Mouse (Mus musculus): ENCODE measurements around the gene Tubg1. TPM values are rescaled to one million over a fixed set of nuclear protein-coding genes. Genes with fewer than 3 reads are reported as not detected.

The Tubg1 gene
- polyA plus RNA-seq (2015; fragmentation: Nextera tagmentation; extraction: Ambion mirVana): 89.4 and 91.0 TPM in 2 replicates

DNA sequence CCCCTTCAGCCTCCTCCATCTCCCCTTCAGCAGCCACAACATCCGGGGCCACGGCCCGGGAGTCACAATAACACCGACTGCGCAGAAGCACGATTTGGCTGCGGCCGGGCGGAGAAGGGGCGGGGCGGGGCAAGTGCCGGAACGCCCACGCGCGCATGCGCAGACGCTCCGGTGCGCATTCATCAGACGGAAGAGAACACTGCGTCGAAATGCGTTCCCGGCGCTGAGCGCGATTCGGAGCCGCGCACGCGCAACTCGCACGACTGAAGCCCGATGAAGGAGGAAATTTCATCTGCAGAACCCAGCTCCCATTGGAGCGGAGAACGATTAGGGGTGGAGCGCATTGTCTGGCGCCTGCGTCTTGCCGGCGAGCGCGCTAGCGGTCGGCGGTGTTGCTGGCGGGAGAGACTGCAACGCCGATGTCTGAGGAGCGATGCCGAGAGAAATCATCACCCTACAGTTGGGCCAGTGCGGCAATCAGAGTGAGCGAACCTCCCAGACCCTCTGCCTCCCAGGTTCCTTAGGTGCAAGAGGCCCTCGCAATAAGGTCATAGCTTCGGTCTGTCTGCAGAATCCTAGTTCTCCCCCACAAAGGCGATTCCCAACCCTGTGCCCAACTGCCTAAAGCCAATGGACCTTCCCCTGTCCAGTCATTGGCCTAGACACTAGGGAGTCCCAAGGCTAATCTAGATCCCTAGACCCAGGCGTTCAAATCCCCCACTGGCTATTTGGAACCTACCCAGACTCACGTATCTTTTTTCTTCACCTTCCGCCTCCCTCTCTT, at the start of gene Tubg1, which contains the start of gene Retreg3:
TSS of gene Tubg1 (plus strand) at position 178 of the 784 bp plus-strand sequence.
TSS of gene Retreg3 (minus strand) at position 133 of the 784 bp plus-strand sequence.
- H3K36me3 ChIP-seq: peaks cover 34% of the 10 kb centered on the region
- peak within 1 kb of the TSS; percentile 92 for H3K27ac ChIP-seq
- peak within 1 kb of the TSS; percentile 90 for H3K4me3 ChIP-seq (replicated peaks)
- H3K4me2 ChIP-seq (replicated peaks): peak within 1 kb of the TSS; percentile 98
- no peaks in the 10 kb centered on the region for H3K27me3 ChIP-seq
- ATAC-seq: peak; percentile 96
- H3K9me3 ChIP-seq: no peaks in the 10 kb centered on the region
- H3K4me1 ChIP-seq (replicated peaks): peaks cover 49% of the 10 kb centered on the region
- under 1% methylated on average over 61 of the region's 61 CpGs for WGBS
- peak within 1 kb of the TSS; percentile 98 for H3K9ac ChIP-seq (replicated peaks)

DNA sequence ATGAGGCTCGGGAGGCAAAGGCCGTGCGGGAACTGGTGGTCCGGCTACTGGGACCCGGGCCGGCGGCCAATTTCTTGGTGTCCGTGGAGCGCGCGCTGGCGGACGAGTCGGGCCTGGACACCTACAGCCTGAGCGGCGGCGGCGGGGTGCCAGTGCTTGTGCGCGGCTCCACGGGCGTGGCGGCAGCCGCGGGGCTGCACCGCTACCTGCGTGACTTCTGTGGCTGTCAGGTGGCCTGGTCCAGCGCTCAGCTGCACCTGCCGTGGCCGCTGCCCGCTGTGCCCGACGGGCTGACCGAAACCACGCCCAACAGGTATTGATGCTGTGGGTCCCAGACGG, 49.6 kb upstream of the Tubg1 start:
- H3K4me3 ChIP-seq (replicated peaks): peak overlapping the region; percentile 80
- H3K4me1 ChIP-seq (replicated peaks): peaks cover 21% of the 10 kb centered on the region
- WGBS: under 1% methylated on average over 36 of the region's 36 CpGs
- H3K4me2 ChIP-seq (replicated peaks): peak overlapping the region; percentile 96
- peak overlapping the region; percentile 69 for H3K27ac ChIP-seq
- H3K36me3 ChIP-seq: no peaks in the 10 kb centered on the region
- peaks cover 10% of the 10 kb centered on the region; the same call in 1 of the 2 replicates for H3K27me3 ChIP-seq
- no peaks in the 10 kb centered on the region for H3K9me3 ChIP-seq
- ATAC-seq: peak; percentile 78
- H3K9ac ChIP-seq (replicated peaks): peak overlapping the region; percentile 92

DNA sequence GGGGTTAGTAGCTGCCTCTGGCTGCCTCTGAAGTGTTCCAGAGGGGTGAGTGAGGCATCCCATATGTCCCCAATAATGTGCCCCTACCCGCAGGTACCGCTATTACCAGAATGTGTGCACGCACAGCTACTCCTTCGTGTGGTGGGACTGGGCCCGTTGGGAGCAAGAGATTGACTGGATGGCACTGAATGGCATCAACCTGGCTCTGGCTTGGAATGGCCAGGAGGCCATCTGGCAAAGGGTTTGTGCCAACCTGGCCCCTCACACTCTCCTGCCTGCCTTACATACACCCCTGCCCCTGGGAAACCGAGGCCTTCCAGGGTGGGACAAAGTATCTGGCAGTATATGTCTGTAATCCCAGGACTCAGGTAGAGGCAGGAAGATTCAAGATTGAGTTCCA, 48.8 kb upstream of the Tubg1 start:
- Histone ChIP-seq H3K4me1 (replicated peaks) (peaks cover 21% of the 10 kb centered on the region), H3K4me3 (replicated peaks) (peak overlapping the region; percentile 80), H3K27ac (no peak overlapping the region), H3K27me3 (peaks cover 10% of the 10 kb centered on the region; the same call in 1 of the 2 replicates), H3K4me2 (replicated peaks) (peak overlapping the region; percentile 96), H3K36me3 (no peaks in the 10 kb centered on the region), H3K9me3 (no peaks in the 10 kb centered on the region), H3K9ac (replicated peaks) (peak overlapping the region; percentile 92)
- WGBS: 76% methylated on average over 6 of the region's 6 CpGs
- no peak for ATAC-seq

DNA sequence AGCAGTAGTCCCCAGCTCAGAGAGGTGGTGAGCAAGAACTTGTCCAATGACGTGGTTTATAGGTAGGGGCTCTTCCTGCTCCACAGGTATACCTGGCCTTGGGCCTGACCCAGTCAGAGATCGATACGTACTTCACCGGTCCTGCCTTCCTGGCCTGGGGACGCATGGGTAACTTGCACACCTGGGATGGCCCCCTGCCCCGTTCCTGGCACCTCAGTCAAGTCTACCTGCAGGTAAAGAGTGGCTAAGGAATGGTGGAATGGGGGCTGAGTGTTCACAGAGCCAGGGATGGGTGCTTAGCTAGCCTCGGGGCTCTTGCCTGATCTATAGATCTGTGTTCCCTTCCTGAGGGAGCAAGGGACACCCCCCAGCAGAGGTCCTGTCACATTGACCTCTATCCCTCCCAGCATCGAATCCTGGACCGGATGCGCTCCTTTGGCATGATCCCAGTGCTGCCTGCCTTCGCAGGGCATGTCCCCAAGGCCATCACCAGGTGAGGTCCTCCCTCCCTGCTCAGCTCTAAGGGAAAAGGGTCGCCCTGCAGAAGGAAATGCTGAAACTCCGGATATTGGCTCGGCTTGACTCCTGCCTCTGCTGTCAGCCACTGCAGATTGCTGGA, 47.8 kb upstream of the Tubg1 start:
- WGBS: 73% methylated on average over 14 of the region's 14 CpGs
- no peak for ATAC-seq
- no peak overlapping the region for H3K27ac ChIP-seq

DNA sequence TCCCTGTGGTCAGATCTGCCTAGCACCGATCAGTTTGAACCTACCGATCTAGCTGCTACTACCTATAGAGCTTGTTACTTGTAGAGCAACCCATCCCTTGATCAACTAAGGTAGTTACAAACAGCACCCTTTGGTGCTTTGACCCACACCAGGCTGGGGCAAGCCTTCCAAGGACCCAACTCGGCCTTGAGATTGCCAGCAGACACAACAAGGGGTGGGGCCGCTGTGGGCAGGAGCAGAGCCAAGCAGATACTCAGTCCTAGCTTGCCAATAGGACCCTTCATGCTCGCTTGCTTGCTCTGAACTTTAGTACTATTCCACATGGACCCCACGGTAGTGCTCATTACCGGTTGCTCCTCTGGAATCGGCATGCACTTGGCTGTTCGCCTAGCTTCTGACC, 41.6 kb upstream of the Tubg1 start, which contains the start of gene Hsd17b1:
TSS of gene Hsd17b1 (plus strand) at position 291 of the 400 bp plus-strand sequence.
- H3K27me3 ChIP-seq: peaks cover 53% of the 10 kb centered on the region
- no peak within 1 kb of the TSS for H3K4me2 ChIP-seq (replicated peaks)
- 0 out of 2 replicates have a peak, but pooled peaks cover 10% of the 10 kb centered on the region for H3K36me3 ChIP-seq
- H3K4me3 ChIP-seq (replicated peaks): no peak within 1 kb of the TSS
- ATAC-seq: no peak
- H3K9ac ChIP-seq (replicated peaks): no peak within 1 kb of the TSS
- WGBS: 65% methylated on average over 9 of the region's 9 CpGs
- H3K4me1 ChIP-seq (replicated peaks): peaks cover 17% of the 10 kb centered on the region
- no peaks in the 10 kb centered on the region for H3K9me3 ChIP-seq
- H3K27ac ChIP-seq: no peak within 1 kb of the TSS

More for the DNA sequence above, 47.8 kb upstream of the Tubg1 start:
- Histone ChIP-seq H3K27me3 (peaks cover 17% of the 10 kb centered on the region), H3K4me3 (replicated peaks) (no peak overlapping the region), H3K9me3 (no peaks in the 10 kb centered on the region), H3K4me1 (replicated peaks) (peaks cover 16% of the 10 kb centered on the region), H3K4me2 (replicated peaks) (no peak overlapping the region), H3K36me3 (0 out of 2 replicates have a peak, but pooled peaks cover 4% of the 10 kb centered on the region), H3K9ac (replicated peaks) (no peak overlapping the region)

DNA sequence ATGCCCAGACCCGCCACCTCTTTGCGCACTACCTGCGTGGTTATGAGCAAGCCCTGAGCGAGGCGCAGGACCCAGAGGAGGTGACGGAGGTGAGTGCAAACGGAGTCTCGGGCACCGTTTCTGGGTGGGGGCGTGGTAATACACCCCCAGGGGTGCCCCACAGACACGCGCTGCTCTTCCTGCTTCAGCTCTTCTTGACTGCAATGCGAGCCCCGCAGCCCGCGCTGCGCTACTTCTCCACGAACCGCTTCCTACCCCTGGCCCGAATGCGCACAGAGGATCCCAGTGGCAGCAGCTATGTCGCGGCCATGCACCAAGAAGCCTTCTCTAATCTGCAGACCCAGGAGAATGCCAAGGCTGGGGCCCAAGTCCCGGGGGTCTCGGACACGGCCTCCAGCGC, 40.0 kb upstream of the Tubg1 start:
- Histone ChIP-seq H3K4me3 (replicated peaks) (peak overlapping the region; percentile 9; the same call in 1 of the 2 replicates), H3K27me3 (peaks cover 53% of the 10 kb centered on the region), H3K36me3 (0 out of 2 replicates have a peak, but pooled peaks cover 11% of the 10 kb centered on the region), H3K27ac (no peak overlapping the region), H3K4me2 (replicated peaks) (0 out of 2 replicates have a peak overlapping the region, but pooled peaks have one; percentile 15), H3K4me1 (replicated peaks) (peaks cover 29% of the 10 kb centered on the region), H3K9me3 (no peaks in the 10 kb centered on the region), H3K9ac (replicated peaks) (no peak overlapping the region; the same call in 1 of the 2 replicates)
- no peak for ATAC-seq
- WGBS: 2% methylated on average over 27 of the region's 27 CpGs

DNA sequence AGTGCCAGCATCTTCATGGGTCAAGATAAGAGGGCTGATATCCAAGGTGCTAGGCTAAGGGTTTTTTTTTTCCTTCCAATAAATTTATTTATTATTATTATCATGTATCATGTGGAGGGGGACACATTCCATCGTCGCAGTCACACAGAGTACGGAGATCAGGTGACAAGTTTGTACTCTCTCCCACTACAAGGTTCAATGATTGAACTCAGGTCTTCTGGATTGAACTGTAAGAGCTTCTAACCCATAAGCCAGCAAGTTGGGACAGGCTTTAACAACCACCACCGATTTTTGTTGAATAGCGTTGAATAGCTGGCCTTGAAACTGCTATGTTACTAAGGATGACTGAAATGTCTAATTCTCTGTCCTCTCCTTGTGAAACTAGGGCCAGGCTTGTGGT, 39.3 kb upstream of the Tubg1 start:
- H3K27me3 ChIP-seq: peaks cover 53% of the 10 kb centered on the region
- no peak overlapping the region for H3K4me2 ChIP-seq (replicated peaks)
- WGBS: 68% methylated on average over 5 of the region's 5 CpGs

DNA sequence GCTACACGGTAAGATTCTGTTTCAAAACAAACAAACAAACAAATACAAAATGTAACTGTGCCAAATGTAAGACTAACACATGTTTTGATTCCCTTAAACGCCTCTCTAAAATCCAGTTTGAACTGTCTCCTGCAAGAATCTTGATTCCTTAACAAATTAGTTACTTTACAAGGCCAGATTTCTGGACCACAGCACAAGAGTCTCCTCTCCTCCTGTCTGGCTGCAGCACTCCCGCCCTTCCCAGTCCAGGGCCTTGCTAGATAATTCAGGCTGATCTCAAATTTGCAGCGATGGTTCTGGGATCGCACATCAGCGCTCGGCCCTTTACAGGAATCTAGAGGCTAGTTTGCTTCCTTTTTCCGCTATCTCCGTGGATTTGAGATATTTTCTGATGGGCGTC, 38.1 kb upstream of the Tubg1 start:
- H3K9ac ChIP-seq (replicated peaks): peak overlapping the region; percentile 93
- no peaks in the 10 kb centered on the region for H3K9me3 ChIP-seq
- H3K27me3 ChIP-seq: peaks cover 48% of the 10 kb centered on the region
- peak overlapping the region; percentile 87 for H3K4me3 ChIP-seq (replicated peaks)
- peaks cover 41% of the 10 kb centered on the region for H3K4me1 ChIP-seq (replicated peaks)
- H3K4me2 ChIP-seq (replicated peaks): peak overlapping the region; percentile 93
- no peak for ATAC-seq
- peaks cover 19% of the 10 kb centered on the region; the same call in 1 of the 2 replicates for H3K36me3 ChIP-seq
- WGBS: 6% methylated on average over 10 of the region's 10 CpGs
- peak overlapping the region; percentile 90 for H3K27ac ChIP-seq

More for the DNA sequence above, 39.3 kb upstream of the Tubg1 start:
- no peak for ATAC-seq
- no peak overlapping the region for H3K4me3 ChIP-seq (replicated peaks)
- peaks cover 16% of the 10 kb centered on the region; the same call in 1 of the 2 replicates for H3K36me3 ChIP-seq
- no peak overlapping the region for H3K27ac ChIP-seq
- H3K4me1 ChIP-seq (replicated peaks): peaks cover 29% of the 10 kb centered on the region
- no peaks in the 10 kb centered on the region for H3K9me3 ChIP-seq
- H3K9ac ChIP-seq (replicated peaks): no peak overlapping the region

DNA sequence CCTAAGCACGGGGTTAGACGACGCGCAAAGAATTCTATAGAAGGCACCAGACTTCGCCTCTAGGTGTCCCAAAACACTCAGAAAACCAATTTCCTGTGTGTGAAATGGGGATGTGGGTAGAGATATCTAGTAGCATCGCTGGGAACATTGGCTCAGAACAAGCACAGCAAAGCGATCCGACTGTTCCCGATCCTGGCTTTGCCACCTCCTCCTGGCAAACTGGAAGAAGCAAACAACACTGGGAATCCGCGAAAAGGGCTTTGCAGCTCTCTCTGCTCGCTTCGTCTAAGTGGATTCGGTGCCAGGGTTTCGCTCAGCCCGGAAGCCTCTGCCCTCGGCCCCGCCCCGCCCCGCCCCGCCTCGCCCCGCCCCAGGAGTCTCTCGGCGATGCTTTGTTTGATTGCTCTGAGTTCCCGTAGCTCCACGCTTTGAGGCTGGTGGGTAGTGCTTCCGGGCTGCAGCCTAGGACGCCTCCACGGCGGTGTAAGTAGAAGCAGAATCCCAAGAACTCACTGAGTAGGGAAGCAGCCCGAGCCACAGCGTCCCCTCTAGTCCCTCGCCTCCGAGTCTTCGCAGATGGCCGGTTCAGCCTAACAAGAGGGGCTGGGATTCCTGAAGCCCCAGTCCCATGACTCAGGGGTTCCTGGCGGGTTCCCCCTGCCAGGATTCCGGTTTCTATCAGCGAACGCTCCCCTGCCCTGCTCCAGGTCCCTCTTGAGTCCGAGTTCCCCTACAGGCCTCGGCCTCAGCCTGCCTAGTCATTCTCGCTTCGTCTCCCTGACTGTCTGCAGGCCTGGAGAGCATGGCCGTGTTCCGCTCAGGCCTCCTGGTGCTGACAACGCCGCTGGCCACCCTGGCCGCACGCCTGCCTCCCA, 37.3 kb upstream of the Tubg1 start, which contains the start of gene Coasy:
TSS of gene Coasy (plus strand) at position 358 of the 875 bp plus-strand sequence.
- peak within 1 kb of the TSS; percentile 87 for H3K4me3 ChIP-seq (replicated peaks)
- WGBS: under 1% methylated on average over 51 of the region's 51 CpGs
- peak; percentile 87 for ATAC-seq

DNA sequence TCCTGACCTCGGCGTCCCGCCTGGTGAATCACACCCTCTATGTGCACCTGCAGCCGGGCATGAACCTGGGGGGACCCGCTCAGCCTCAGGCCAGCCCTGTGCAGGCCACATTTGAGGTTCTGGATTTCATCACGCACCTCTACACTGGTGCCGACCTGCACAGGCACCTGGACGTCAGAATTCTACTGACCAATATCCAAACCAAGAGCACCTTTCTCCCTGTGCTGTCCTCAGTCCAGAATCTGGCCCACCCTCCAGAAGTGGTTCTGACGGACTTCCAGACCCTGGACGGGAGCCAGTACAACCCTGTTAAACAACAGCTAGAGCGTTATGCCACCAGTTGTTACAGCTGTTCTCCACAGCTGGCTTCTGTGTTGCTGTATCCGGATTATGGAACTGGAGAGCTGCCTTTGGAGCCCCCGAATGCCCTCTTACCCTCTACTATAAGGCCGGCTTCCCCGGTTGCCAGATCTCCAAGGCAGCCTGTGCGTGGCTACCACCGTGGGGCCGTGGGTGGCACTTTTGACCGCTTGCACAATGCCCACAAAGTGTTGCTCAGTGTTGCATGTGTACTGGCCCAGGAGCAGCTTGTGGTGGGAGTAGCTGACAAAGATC, 36.5 kb upstream of the Tubg1 start:
- Histone ChIP-seq H3K4me1 (replicated peaks) (peaks cover 50% of the 10 kb centered on the region), H3K27me3 (peaks cover 33% of the 10 kb centered on the region), H3K27ac (peak overlapping the region; percentile 90), H3K9ac (replicated peaks) (peak overlapping the region; percentile 93), H3K36me3 (peaks cover 10% of the 10 kb centered on the region; the same call in 1 of the 2 replicates), H3K4me2 (replicated peaks) (peak overlapping the region; percentile 93), H3K4me3 (replicated peaks) (peak overlapping the region; percentile 87), H3K9me3 (no peaks in the 10 kb centered on the region)
- peak; percentile 40 for ATAC-seq
- WGBS: 39% methylated on average over 19 of the region's 19 CpGs

More for the DNA sequence above, 37.3 kb upstream of the Tubg1 start, which contains the start of gene Coasy:
- peak within 1 kb of the TSS; percentile 93 for H3K4me2 ChIP-seq (replicated peaks)
- peak within 1 kb of the TSS; percentile 90 for H3K27ac ChIP-seq
- H3K36me3 ChIP-seq: peaks cover 11% of the 10 kb centered on the region; the same call in 1 of the 2 replicates
- H3K9me3 ChIP-seq: no peaks in the 10 kb centered on the region
- peak within 1 kb of the TSS; percentile 93 for H3K9ac ChIP-seq (replicated peaks)
- peaks cover 40% of the 10 kb centered on the region for H3K27me3 ChIP-seq
- peaks cover 43% of the 10 kb centered on the region for H3K4me1 ChIP-seq (replicated peaks)

DNA sequence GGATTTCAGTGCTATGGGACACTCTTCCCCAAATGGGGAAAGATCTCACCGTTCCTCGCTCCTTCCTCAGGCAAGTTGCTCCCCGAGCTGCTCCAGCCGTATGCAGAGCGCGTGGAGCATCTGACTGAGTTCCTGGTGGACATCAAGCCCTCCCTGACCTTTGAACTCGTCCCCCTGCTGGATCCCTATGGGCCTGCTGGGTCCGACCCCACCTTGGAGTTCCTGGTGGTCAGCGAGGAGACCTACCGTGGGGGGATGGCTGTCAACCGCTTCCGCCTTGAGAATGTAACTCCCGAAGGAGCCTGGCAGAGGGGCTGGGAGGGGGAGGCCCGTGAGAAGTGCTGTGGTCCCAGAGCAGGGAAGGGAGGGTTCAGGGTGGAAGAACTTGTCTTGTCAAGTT, 35.5 kb upstream of the Tubg1 start:
- peaks cover 13% of the 10 kb centered on the region for H3K36me3 ChIP-seq
- H3K9me3 ChIP-seq: no peaks in the 10 kb centered on the region
- no peak overlapping the region; the same call in 1 of the 2 replicates for H3K9ac ChIP-seq (replicated peaks)
- peaks cover 55% of the 10 kb centered on the region for H3K4me1 ChIP-seq (replicated peaks)
- peaks cover 22% of the 10 kb centered on the region for H3K27me3 ChIP-seq
- no peak overlapping the region for H3K27ac ChIP-seq
- 84% methylated on average over 14 of the region's 14 CpGs for WGBS
- ATAC-seq: no peak
- no peak overlapping the region for H3K4me2 ChIP-seq (replicated peaks)
- H3K4me3 ChIP-seq (replicated peaks): no peak overlapping the region

All from midbrain, embryonic 13.5 days (tissue).